Mouse (Mus musculus) spleen, postnatal 36 days (tissue): ENCODE results near the gene Elmsan1.

Experiments used
- DNase-seq, 2 experiments: peaks; one replicate each; pipeline ENCODE4 v3.0.0; 2022; ENCODE audit warnings: low spot score in 2 of 2, mixed read lengths in 1 of 2

The Elmsan1 gene

DNA sequence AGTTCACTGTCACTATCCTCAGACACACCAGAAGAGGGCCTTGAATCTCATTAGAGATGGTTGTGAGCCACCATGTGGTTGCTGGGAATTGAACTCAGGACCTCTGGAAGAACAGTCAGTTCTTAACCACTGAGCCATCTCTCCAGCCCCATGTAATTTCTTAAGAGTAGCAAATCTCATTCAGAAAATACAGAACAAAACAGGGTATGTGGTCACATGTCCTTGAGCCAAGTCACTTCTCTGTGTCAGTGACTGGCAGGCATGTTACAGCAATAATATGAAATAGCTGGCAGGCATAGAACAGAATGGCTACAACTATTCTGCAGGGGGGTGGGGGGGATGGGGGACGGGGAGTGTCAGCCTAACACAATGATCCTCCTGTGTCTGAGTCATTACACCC is 118.6 kb downstream of the Elmsan1 start:
- no peak for DNase-seq

DNA sequence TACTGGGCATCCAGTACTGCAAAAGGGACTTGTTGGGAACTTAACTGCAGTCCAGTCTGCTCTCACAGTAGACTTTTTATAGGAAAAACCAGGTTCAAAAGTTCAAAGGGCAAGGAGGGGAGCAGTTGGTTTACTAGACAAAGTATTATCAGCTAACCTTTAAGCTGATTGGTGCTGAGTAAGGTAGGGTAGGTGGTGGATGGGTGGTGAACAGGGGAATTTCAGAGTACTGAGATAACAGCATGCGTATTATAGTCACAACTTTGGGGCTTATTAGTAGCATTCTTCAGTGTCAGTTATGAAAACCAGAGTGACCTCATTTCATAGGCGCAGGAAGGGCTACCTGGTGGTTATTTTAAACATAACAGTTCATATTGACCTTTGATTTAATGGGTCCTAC is 119.1 kb downstream of the Elmsan1 start:
- no peak for DNase-seq
